Mouse (Mus musculus): ENCODE measurements around the gene Dtd1. TPM values are rescaled to one million over a fixed set of nuclear protein-coding genes. Genes with fewer than 3 reads are reported as not detected.

The Dtd1 gene
- total RNA-seq, 2 experiments from 2014 or later = 11.9 to 12.9 TPM

DNA sequence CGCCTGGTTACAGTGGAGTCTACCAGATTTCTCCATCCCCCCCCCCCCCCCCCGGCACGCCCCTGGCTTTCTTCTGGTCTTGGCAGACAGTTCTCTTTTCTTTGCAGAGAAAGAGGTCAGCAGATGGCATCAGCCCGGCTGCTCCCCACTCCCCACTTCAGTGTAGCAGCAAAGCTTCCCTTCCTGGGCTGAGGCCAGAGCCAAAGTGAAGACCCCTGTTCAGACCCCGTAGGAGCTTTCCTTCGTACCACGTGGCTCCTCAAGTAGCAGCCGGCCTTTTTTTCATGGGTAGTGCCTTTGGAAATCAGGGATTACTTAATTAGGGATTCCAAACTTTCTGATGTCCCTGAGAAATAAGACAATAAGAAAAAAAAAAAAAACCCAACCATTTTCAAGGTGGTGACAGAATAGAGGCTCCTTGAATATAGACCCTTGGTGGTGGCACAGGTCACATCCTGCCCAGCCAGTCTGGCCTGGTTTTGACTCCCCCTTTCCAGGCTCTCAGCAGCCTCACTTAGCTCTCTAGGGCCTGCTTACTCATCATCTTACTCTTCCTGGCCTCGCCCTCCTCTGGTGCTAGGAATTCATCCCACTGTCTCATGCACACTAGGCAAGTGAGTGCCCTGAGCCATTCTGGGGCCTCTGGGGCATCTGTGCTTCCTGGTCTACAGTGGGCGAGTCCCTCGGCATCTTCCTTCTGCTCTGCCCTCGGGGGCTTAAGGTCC is 38.1 kb downstream of the Dtd1 start:
- no peak for DNase-seq (ENCODE audit: low spot score in 2 of 2)

DNA sequence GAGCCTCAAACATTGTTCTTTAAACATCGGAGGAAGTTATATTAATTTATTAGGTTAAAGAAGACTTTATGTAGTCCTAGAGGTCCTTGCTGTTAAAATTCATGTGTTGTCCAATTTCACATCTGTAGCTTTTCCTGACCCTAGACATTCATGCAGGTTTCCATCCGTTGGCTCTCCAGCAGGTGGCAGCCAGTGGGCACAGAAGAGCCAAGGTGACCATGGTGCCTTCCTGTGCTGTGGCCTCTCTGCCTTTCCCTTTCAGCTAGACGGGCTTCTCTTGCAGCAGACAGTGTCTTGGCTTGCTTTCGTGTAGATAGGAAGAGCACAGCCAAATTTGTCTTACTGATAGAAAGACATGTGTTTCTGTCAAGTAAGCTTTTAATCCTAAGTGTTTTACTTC is 39.0 kb downstream of the Dtd1 start:
- no peak for DNase-seq (ENCODE audit: low spot score in 2 of 2)

DNA sequence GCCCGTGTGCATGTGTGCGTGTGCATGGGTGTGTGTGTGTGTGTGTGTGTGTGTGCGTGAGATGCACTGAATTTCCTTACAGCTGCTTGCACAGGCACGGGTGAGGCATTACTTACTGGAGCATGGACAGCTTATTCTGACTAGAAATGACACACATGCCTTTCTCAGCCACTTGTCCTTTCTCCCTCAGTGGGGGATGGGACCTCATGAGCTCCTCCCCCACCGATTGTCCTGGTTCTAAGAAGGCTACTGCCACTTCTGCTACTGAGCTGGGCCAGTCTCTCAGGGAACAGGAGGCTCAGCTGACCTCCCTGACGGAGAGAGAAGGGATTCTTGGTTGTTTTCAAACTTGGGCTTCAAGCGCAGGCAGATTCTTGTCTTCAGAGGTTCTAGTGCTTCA is 40.4 kb downstream of the Dtd1 start:
- DNase-seq (ENCODE audit: low spot score in 2 of 2) = no peak

DNA sequence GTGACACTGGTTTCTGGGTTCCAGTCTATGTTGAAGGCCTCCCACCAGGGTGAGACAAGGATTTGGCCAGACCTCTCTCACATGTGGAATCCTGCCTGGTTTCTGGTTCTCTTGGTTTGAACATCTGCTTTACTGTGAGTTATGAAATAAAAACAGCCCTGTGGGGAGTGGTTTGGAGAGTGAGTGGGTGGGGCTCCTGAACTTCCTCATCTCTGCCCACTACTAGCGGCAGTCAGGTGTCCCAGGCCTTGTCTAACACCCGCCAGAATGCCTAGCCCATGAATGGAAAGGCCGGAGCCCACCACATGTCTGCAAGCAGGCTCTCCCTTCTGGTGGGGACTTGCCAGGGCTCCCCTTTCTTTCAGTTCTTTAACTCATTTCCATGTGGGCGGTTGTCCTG is 42.3 kb downstream of the Dtd1 start:
- DNase-seq (ENCODE audit: low spot score in 2 of 2) = no peak

DNA sequence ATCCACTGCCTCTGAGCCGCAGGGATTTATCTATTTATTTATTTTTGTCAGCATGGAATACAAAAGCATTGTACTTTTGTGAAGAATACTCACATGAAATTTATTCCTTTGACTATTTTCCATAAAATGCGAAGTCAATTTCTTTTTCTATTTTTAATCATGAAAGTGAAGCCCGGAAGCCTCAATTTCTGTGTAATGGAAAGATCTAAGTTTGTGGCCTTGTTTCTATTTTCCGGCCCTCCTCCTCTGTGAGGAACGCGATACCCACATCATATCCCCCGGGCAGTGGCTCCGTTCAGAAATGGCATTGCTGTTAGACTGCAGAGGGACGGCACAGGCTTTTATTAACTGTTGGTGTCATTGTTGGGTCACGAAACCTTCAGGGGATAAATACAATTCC is 46.7 kb downstream of the Dtd1 start:
- no peak for DNase-seq (ENCODE audit: low spot score in 2 of 2)

DNA sequence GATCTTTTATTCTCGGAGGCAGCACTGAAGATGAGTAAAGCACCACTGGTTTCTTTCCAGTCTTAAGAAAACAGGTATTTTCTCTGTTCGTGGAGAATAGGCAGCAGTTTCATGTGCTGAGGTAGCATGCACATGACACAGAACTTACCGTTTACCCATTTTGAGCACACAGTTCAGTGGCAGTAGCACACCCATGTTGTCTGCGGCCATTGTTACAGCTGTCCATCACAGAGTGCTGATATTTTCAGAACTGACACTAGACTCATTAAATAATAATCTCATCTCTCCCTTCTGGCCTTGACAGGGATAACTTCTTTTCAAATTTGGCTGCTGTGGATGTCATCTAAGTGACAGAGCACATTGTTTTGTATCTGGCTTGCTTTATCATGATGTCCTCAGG is 47.5 kb downstream of the Dtd1 start:
- DNase-seq (ENCODE audit: low spot score in 2 of 2) = no peak

DNA sequence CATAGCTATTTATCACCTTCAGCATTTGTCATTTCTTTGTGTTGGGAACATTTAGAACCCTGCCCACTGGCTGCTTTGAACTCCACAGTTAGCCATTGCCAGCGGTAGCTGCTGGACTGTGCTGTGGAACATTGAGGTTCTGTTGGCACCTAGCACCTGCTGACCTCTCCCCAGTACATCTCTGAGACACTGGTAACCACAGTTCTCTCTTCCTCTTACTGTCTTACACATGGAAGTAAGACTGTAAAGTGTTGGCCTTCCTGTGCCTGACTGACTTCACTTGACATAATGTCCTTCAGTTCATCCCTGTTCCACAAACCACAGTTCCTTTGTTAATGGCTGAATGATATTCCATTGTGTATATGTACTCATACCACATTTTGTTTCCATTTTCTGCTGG is 50.3 kb downstream of the Dtd1 start:
- DNase-seq (ENCODE audit: low spot score in 2 of 2) = no peak

DNA sequence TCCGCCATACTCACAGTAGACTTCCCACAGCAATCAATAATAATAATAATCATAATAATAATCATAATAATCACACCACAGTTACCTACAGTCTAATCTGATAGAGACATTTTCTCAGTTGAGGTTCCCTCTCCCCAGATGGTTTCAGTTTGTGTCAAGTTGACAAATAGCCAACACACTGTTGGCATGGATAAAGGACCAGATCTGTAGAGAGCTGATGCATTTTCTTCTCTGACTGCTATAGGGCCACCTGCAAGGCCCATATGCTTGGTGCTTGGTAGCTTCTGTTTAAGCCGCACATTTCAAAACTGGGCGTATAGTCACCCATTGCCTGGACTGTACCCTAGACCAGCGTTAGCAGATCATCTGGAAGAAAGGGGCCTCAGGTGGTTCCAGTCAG is 53.1 kb downstream of the Dtd1 start:
- DNase-seq (ENCODE audit: low spot score in 2 of 2) = no peak

DNA sequence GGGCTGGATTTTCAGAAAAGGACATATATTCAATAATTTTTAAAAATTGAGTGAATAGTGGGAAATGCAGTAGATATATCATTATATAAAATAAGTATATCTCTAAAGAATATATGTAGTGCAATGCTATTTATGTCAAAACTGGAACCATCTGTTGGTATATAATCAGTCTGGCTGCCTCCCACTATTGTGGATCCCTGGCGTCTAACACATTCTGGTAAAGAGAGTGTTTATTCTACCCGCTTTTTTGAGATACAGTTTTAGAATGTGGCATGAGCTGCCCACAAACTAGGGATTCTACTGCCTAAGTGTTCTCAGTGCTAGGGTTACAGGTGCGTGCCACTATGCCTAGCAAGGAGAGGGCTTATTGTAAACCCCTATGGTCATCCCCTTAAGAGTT is 55.6 kb downstream of the Dtd1 start:
- no peak for DNase-seq (ENCODE audit: low spot score in 2 of 2)

DNA sequence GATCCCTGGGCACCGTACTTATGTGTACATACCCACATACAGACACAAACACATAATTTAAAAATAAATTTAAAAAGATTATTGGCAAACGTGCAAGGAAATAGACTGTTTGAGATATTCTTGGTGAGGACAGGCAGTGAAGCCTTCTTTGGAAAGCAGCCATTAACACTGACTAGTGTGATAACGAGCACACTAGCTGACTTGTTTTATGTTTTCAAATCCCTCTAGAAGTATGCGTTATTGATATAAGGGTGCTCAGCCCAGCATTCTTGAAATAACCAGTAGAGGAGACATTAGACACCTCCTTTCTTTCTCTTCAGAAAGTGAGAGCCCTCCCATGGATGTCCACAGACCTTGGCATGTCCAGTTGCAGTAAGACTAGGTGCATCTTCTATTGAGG is 68.8 kb downstream of the Dtd1 start:
- no peak for DNase-seq (ENCODE audit: low spot score in 2 of 2)

DNA sequence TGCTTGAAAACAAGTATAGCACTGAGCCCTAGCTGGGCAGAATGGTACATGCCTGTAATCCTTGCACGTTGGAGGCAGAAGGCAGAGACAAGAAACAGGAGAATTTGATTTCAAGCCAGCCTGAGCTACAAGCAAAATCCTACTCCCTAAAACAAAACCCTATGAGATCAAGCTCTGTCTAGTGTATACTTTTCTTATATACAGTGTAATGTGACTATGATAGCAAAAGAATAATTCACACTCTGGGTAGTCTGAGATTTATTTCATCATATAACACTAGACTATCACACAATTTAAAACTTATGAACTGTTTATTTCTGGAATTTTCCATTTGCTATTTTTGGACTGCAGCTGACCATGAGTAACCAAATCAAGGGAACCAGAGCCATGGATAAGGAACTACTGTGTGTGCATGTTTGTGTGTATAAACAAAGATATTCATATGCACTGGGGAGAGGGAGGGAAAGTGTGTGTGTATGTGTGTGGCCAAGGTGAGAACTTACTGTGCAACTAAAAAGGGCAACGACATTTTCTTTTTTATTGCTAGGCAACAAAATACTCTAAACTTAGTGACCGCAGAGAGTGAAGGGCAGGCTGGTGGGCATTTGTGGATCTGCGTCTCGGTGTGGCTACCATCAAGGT is 70.7 kb downstream of the Dtd1 start:
- DNase-seq (ENCODE audit: low spot score in 2 of 2) = no peak

DNA sequence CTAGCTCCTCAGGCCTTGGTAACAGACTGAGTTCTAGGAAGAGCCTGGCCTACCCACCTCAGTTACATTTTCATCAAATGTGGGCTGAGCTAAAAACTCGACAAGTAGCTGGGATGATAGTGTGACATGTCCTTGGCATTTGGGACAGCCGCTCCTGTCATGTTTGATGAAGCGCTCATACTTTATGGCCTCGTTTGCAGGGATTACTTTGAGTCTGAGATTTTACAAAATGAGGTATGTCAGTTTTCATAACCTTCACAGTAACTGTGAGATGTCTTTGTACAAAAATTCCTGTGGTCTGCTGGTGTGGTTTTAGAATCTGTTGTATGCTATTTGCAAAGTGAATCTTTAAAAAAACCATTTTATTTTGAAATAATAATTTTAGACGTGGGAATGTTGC is 72.7 kb downstream of the Dtd1 start:
- no peak for DNase-seq (ENCODE audit: low spot score in 2 of 2)

DNA sequence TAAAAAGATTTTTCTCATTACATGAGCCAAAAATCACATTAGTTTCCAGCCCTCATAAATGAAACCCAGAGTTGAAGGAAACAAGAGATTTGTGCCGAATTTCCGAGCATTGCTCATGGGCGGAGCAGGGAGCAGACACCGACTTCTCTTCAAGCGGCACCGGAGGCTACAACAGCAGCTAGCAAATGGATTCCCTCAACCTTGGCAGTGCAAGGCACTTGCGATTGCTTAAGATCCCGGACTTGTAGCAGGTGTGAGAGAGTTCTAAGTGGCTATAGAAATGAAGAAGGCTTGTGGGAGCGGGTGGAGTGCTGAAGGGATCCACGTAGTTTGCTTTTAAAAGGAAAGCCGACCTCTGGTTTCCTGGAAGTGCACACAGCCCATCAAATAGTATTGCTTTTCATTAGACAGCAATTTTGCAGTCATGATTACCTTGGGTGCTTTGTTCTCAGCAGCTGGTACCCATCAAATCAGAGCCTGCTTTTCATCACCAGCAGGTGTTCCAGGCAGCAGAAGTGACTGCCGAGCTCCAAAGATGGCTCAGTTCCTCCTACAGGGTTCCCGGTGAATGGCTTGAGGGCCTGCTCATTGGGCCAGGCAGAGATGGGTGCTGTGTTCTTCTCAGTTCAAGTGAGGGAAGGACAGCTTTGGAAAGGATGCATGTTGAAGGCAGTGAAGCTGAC is 77.0 kb downstream of the Dtd1 start:
- DNase-seq (ENCODE audit: low spot score in 2 of 2) = no peak

DNA sequence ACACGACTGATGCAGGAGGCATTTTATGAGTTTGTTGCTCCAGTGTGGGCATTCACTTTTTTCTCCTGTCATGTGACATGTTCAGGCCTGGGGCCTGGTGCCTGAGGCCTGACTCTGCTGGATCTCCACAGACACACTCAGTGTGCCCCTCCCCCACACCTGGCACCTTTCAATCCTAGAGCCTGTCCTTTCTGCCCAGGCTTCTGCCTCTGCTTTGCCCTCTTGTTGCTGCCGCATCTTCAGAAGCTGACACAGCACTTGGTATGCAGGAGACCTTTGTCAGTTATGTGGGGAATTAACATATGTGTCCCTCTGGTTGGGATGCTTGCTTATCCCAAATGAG is 77.5 kb downstream of the Dtd1 start:
- DNase-seq (ENCODE audit: low spot score in 2 of 2) = no peak

DNA sequence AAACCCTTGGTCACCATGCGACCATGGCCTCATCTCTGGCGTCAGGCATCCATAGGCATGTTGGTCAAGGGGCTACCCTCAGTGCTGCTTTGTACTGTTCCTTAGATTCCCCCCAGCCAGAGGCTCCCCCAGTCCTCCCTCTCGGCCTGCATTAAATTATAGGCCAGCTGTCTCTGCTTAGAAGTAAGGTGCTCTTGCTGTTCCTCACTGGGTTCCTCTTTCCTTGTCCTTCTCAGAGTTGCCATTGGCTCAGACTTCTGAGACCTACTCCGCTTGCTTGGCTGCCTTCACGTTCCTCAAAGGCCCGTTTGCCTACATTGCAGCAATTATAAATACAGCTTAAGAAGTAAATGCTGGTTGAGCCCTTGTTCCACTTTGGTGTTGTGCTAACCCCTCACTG is 79.1 kb downstream of the Dtd1 start:
- no peak for DNase-seq (ENCODE audit: low spot score in 2 of 2)

DNA sequence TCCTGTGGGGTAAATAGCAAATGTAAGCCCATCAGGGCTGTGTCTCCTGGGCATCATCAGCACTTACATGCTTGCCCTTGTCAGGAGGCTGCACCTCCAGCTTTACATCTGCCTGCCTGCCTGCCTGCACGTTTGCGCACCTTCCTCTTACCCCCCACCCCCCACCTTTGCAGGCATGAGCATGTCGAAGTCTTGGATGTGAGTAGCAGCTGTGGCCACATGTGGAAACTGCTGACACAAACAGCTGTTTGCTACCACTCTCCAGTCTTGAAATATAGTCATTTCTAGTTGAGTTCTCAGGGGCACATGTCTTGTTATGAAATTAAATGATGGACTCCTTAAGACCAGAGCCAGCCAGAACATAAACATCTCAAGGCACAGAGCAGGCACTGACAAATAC is 79.7 kb downstream of the Dtd1 start:
- no peak for DNase-seq (ENCODE audit: low spot score in 2 of 2)

DNA sequence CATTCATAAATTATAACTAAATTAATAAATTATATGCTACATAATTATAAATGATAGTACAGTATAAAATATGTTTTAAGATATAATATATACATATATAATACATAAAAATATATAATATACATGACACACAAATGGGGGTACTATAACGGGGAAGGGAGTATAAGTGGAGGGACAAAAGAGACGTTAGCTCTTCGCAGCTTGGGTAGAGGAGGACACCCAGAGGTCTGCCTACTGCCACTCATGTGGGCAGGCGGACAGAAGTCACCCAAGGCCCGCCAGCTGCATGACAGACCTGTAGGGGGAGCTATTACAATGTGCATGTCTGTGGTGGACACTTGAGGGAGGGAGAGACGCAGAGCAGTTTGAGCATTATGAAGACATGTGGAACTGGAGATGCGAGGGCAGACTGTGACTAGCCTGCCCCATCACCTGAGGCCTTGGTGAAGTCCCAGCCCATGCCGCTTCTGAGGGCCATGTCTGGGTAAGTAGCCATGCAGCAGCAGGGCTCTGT is 92.6 kb downstream of the Dtd1 start:
- DNase-seq (ENCODE audit: low spot score in 2 of 2) = no peak

DNA sequence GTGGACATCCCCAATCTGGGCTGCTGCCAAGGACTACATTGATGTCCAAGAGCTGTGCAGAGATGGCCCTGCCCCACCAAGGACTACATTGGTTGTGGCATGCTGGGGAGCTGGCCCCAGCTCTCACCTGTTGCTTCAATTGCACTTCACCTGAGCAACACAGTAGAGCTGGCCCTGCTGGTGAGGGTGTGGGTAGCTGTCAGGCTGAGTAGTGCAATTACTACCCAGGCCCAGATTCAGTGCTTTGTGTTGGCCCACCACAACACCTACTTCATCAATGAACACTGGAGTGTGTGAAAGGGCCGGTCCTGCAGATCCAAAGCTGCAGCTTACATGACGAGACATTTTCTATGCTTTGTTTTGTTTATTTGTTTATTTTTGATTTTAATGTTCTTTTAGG is 93.1 kb downstream of the Dtd1 start:
- DNase-seq (ENCODE audit: low spot score in 2 of 2) = no peak

DNA sequence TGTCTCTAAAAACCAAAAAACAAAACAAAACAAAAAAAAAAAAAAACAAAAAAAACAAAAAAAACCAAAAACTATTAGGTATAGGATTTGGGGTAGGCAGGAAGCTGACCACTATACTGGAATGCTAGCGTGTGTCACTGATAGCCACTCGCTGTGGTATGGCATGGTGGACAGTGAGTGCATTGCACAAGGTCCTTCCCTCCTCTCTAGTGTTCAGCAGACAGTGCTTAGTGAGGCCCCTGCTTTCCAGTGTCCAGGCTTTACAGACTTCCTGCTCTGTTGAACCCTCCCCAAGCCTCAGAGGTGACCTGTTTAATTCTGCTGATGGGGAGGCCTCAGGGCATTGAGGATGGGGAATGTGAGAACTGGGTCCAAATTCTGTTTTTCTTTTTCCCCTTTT is 95.2 kb downstream of the Dtd1 start:
- no peak for DNase-seq (ENCODE audit: low spot score in 2 of 2)

DNA sequence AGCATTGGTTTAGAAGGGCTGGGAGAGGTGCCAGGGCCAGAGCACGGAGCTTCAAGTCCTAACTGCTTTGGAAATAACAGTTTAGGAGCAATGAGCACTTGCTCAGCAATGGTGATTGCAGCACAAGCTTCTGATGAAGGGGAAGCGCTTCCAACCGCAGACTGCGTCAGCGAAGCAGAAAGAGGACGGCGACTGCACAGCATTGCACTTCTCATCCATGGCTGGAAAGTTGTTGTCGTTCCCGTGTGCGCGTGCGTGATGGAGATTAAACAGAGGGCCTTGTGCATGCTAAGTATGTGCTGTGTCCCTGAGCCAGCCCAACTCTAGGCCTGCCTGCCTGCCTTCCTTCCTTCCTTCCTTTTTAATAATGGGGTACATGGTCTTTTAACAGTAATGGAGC is 98.3 kb downstream of the Dtd1 start:
- DNase-seq (ENCODE audit: low spot score in 2 of 2) = no peak

DNA sequence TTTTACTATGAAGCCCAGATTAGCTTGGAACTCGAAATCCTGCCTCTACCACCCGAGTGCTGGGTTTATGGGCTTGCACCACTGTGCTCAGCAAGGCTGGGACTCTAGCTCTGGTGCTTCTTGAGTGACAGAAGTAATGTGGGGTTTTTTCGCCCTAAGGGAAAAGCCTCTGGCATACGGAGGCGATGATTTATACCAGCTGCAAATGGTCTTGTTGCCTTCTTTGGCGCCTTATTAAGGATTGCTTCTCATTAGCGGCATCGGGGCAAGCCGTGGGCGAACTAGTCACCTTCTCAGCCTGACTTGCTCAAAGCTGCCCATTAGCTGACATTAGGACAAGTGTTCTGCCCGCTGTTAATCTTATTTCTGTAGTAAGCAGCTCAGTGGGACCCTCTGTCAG is 100.9 kb downstream of the Dtd1 start:
- no peak for DNase-seq (ENCODE audit: low spot score in 2 of 2)

DNA sequence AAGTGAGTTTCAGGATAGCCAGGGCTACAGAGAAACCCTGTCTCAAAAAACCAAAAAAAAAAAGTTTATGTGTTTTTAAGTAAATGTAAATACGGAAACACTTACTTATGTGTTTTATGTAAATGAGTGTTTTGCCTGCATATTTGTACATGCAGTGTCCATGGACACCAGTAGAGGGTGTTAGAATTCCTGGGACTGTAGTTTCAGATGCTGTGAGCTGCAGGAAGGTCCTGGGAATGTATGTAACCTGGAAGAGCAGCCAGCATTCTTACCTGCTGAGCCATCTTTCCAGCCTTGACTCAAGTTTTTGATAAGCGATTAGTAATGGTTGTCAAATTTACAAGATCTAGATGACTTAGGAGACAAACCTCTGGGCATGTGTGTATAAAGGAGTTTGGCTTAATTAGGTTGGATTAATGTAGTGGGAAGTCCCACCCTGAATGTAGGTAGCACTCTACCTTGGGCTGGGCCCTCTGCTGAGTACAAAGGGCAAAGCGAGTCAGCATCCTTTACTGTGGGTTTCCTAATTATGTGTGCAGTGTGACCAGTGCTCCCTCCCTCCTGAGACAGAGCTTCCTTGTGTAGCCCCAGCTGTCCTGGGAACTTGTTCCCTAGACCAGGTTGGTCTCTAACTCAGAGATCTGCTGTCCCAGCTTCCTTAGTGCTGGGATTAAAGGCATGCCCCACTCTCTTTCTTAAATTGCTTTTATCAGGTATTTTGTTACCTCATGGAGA is 101.9 kb downstream of the Dtd1 start:
- no peak for DNase-seq (ENCODE audit: low spot score in 2 of 2)

Data from gastrocnemius, postnatal 4 days (tissue).